ENCODE assay signal across 24 mouse cellular contexts in genomic region chr19:26128423-26128822, GRCm38 (mm10).
"Had no signal": no experiment of that assay in that cellular context is flagged by ENCODE, and none has a peak within 500 bp of the region (broad histone marks: within the 10 kb centered on the region; RNA-seq: fewer than 3 reads in every experiment).

No protein-coding gene starts in this region.

- H3K4me2 ChIP-seq: kidney, embryonic 15.5 days; limb, embryonic 12.5 days; liver, embryonic 12.5 days; liver, embryonic 15.5 days; lung, embryonic 15.5 days; midbrain, embryonic 13.5 days; neural tube, embryonic 12.5 days; neural tube, embryonic 15.5 days had no signal

- H3K9ac ChIP-seq: kidney, embryonic 15.5 days; limb, embryonic 12.5 days; liver, embryonic 12.5 days; liver, embryonic 15.5 days; lung, embryonic 15.5 days; midbrain, embryonic 13.5 days; neural tube, embryonic 12.5 days; neural tube, embryonic 15.5 days had no signal

- ATAC-seq: liver, embryonic 12.5 days; midbrain, embryonic 13.5 days had no signal

- H3K27me3 ChIP-seq: kidney, embryonic 15.5 days; limb, embryonic 12.5 days; liver, embryonic 12.5 days; liver, embryonic 15.5 days; lung, embryonic 15.5 days; megakaryocyte, embryonic 14.5 days; midbrain, embryonic 13.5 days; neural tube, embryonic 12.5 days; neural tube, embryonic 15.5 days had no signal

- H3K9me3 ChIP-seq: kidney, embryonic 15.5 days; limb, embryonic 12.5 days; liver, embryonic 12.5 days; liver, embryonic 15.5 days; lung, embryonic 15.5 days; megakaryocyte, embryonic 14.5 days; midbrain, embryonic 10.5 days; midbrain, embryonic 13.5 days; neural tube, embryonic 12.5 days; neural tube, embryonic 15.5 days had no signal

- H3K27ac ChIP-seq: kidney, embryonic 15.5 days; limb, embryonic 12.5 days; liver, embryonic 12.5 days; liver, embryonic 15.5 days; lung, embryonic 15.5 days; midbrain, embryonic 10.5 days; midbrain, embryonic 13.5 days; neural tube, embryonic 12.5 days; neural tube, embryonic 15.5 days; stomach, postnatal 0 days had no signal

- H3K4me1 ChIP-seq: limb, embryonic 12.5 days; liver, embryonic 12.5 days; liver, embryonic 15.5 days; lung, embryonic 15.5 days; megakaryocyte, embryonic 14.5 days; midbrain, embryonic 10.5 days; midbrain, embryonic 13.5 days; neural tube, embryonic 12.5 days; neural tube, embryonic 15.5 days had no signal

- H3K4me3 ChIP-seq: kidney, embryonic 15.5 days; limb, embryonic 12.5 days; liver, embryonic 12.5 days; liver, embryonic 15.5 days; lung, embryonic 15.5 days; megakaryocyte, embryonic 14.5 days; midbrain, embryonic 10.5 days; midbrain, embryonic 13.5 days; neural tube, embryonic 12.5 days; neural tube, embryonic 15.5 days had no signal

- H3K36me3 ChIP-seq: kidney, embryonic 15.5 days; limb, embryonic 12.5 days; liver, embryonic 12.5 days; liver, embryonic 15.5 days; lung, embryonic 15.5 days; midbrain, embryonic 10.5 days; midbrain, embryonic 13.5 days; neural tube, embryonic 12.5 days; neural tube, embryonic 15.5 days had no signal

- DNase-seq: kidney, adult 8-10 months; kidney, postnatal 14 days; kidney, postnatal 4 days; liver; lung, adult 18-20 months; lung, postnatal 10 days; lung, postnatal 36 days; right cerebral cortex, adult 18-20 months; right cerebral cortex, postnatal 14 days; right cerebral cortex, postnatal 4 days; thymus, adult 2 months; thymus, postnatal 14 days; thymus, postnatal 4 days had no signal
